Mouse (Mus musculus) cerebellum, adult 11 months (tissue): ENCODE measurements at regions not wholly inside any gene's neighbourhood (a gene's known extent, or its start where the extent isn't known, plus 50 kb on each side); places are given as distances from the start of the nearest gene placed in this dataset.

Experiments
- DNase-seq: peaks from one replicate; pipeline ENCODE4 v3.0.0; 2022

- no peak for DNase-seq
Measured at GRCm38 (mm10) chr13:106525406-106526206, 411.2 kb downstream of the Ipo11 start.

GRCm38 (mm10) chr13:106514510-106515169, 422.1 kb downstream of the Ipo11 start:
- DNase-seq, result no peak

- no peak for DNase-seq
Measured at GRCm38 (mm10) chr13:106513669-106514068, 423.1 kb downstream of the Ipo11 start.

- DNase-seq, result no peak
Measured at GRCm38 (mm10) chr13:106510435-106510834, 426.3 kb downstream of the Ipo11 start.

GRCm38 (mm10) chr13:106501273-106501672, 435.5 kb downstream of the Ipo11 start:
- no peak for DNase-seq

GRCm38 (mm10) chr13:106471264-106471663, 465.5 kb downstream of the Ipo11 start:
- no peak for DNase-seq

- no peak for DNase-seq
Measured at GRCm38 (mm10) chr13:106454366-106454927, 482.3 kb downstream of the Ipo11 start.

GRCm38 (mm10) chr13:106432165-106432564, 504.6 kb downstream of the Ipo11 start:
- no peak for DNase-seq

- no peak for DNase-seq
Measured at GRCm38 (mm10) chr13:106406608-106407038, 530.1 kb downstream of the Ipo11 start.

- DNase-seq, result no peak
Measured at GRCm38 (mm10) chr13:106392642-106393041, 544.1 kb downstream of the Ipo11 start.

- no peak for DNase-seq
Measured at GRCm38 (mm10) chr13:106388634-106389033, 548.1 kb downstream of the Ipo11 start.

GRCm38 (mm10) chr13:106367589-106367988, 569.2 kb downstream of the Ipo11 start:
- no peak for DNase-seq

GRCm38 (mm10) chr13:106352614-106353409, 583.9 kb downstream of the Ipo11 start:
- no peak for DNase-seq

- DNase-seq, result no peak
Measured at GRCm38 (mm10) chr13:106332025-106332424, 604.7 kb downstream of the Ipo11 start.

GRCm38 (mm10) chr13:106318980-106319379, 617.8 kb downstream of the Ipo11 start:
- no peak for DNase-seq

GRCm38 (mm10) chr13:106318476-106318875, 618.3 kb downstream of the Ipo11 start:
- no peak for DNase-seq

- no peak for DNase-seq
Measured at GRCm38 (mm10) chr13:106317300-106317699, 619.5 kb downstream of the Ipo11 start.

- no peak for DNase-seq
Measured at GRCm38 (mm10) chr13:106281181-106281580, 655.6 kb downstream of the Ipo11 start.

GRCm38 (mm10) chr13:106259874-106260273, 676.9 kb downstream of the Ipo11 start:
- DNase-seq, result no peak
